Mouse (Mus musculus): ENCODE data around the gene Foxa2. TPM values are rescaled to one million over a fixed set of nuclear protein-coding genes. Genes with fewer than 3 reads are reported as not detected.

The Foxa2 gene
- polyA plus RNA-seq, 1 experiment: not detected

GRCm38 (mm10) chr2:147992935-147993679 is 53.7 kb downstream of the Foxa2 start:
- TF ChIP-seq CTCF (IDR thresholded peaks at IDR 0.05; ENCODE audit: borderline replicate concordance, insufficient read depth, low read depth, low read length) (no peak), POLR2A (IDR thresholded peaks at IDR 0.05; ENCODE audit: borderline replicate concordance, insufficient read depth, low read length) (no peak)
- Histone ChIP-seq H3K27me3 (ENCODE audit: control insufficient read depth, insufficient read depth, low read length) (no peaks in the 10 kb centered on the region), H3K4me1 (ENCODE audit: control insufficient read depth, insufficient read depth, low read length) (peaks cover 4% of the 10 kb centered on the region; the same call in 1 of the 2 replicates), H3K4me3 (replicated peaks; ENCODE audit: insufficient read depth, low read depth, low read length) (no peak overlapping the region), H3K27ac (ENCODE audit: insufficient read depth, low read length) (no peak overlapping the region)
- no peak for DNase-seq
- 15% methylated on average over 10 of the region's 10 CpGs for WGBS
